Mouse (Mus musculus): Measurements from ENCODE around the gene Sspo. TPM values are rescaled to one million over a fixed set of nuclear protein-coding genes. Genes with fewer than 3 reads are reported as not detected.

Gene Sspo
- total RNA-seq, 4 experiments from 2014 or later: 0.84 to 1.4 (median 0.90) TPM

GRCm38 (mm10) chr6:48539860-48540259, 91.8 kb downstream of the Sspo start:
- DNase-seq (ENCODE audit: low spot score in 2 of 2): no peak

DNA sequence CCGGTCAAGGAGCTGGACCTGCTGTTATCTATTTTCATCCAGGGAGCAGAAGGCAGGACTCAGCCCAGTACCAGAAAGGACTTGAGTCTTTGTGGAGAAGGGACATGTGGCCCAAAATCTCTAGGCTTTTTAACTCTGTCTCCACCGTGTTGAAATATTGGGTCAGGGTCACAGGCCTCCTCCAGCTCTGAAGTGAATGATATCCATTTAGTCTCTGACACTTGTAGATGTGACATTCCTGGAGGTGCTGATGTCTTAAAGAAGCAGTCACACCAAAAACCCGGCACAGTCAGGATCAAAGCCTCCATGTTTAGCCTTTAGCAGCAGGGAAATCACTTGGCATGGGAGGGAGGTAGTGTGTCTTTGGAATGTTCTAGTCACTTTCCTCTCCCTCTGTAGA, 92.7 kb downstream of the Sspo start:
- no peak for DNase-seq (ENCODE audit: low spot score in 2 of 2)

DNA sequence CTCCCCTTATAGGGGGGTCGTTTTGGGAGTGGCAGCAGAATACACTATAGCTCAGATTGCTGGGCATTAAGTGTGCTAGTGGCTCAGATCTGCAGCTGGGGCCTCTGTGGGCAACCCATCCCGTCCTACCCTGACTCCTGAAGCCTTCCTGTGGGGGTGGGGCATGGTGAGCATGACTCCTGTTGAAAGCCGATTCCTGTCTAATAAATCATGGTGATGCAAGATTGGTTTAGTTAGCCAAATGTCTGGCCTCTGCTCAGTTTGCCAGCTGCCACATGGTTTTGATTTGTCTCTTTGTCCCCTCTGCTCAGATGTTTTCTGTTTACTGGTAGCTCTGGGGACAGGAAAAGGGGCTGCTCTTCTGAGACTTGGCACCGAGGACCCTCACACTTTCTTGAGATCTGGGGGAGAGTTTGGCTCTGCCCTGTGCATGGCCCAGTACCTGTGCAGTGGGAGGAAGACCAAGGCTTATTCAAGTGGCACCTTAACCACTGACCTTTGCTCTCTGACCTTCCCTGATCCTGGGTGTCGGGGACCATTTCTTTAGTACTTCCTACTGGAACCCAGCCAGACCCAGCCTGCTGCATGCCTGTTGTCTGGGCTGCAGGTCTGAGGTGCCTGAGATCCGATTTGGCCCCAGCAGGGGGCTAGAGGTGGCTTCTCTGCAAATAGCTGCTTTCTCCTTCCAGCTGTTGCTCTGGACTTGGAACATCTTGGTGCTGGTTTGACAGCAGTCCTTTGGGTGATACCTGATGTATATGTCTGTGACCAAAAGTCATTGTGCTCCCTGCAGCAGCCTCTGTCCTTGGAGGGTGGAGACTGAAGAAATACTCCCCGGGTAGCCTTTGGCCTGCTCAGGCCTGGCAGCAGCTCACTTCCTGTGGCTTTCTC, 93.8 kb downstream of the Sspo start:
- DNase-seq (ENCODE audit: low spot score in 2 of 2): no peak

DNA sequence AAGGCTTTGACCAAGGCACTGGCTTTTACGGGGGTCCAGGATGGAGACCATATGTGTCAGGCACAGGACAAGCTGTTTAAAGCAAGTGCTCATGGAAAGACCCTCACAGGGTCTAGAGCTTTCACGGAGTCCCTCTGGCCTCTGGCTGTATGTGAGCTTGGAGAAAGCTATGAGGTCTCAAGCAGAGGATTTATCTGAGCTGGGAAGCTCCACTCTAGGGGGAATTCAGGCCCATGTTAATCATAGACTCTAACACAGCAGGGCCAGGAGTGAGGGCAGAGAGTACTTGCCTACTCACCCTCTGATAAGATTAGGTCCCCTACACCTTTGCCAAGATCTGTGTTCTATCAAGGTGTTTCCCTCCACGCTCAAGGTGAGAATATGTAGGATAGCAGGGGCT, 94.6 kb downstream of the Sspo start:
- DNase-seq (ENCODE audit: low spot score in 2 of 2): no peak

- DNase-seq (ENCODE audit: low spot score in 2 of 2): no peak
Observed at GRCm38 (mm10) chr6:48545251-48545650, 97.2 kb downstream of the Sspo start.

GRCm38 (mm10) chr6:48546271-48546670, 98.2 kb downstream of the Sspo start:
- no peak for DNase-seq (ENCODE audit: low spot score in 2 of 2)

GRCm38 (mm10) chr6:48546858-48547257, 98.8 kb downstream of the Sspo start:
- DNase-seq (ENCODE audit: low spot score in 2 of 2): no peak

- DNase-seq (ENCODE audit: low spot score in 2 of 2): no peak
Observed at GRCm38 (mm10) chr6:48548314-48548713, 100.3 kb downstream of the Sspo start.

Small RNA genes within 50 kb of the gene (microRNA-seq; reads per million reads assigned to microRNA genes)
- 0 reads per million in 2 experiments for gene Gm24325

Other genes with a start within 250 kb of the Sspo start
- gene Krba1, start 52.6 kb upstream of the Sspo start, total RNA-seq (2022): 10 to 100 TPM; 42.8 to 63.6 (median 53.0) TPM
- gene Zfp467, start 2.4 kb upstream of the Sspo start, total RNA-seq (2022): 10 to 100 TPM; 36.6 to 46.3 (median 38.6) TPM
- gene Atp6v0e2, start 89.4 kb downstream of the Sspo start, total RNA-seq (2022): 100 to 1,000 TPM; 400 to 422 (median 415) TPM
- gene Lrrc61, start 106.6 kb downstream of the Sspo start, total RNA-seq (2022): 10 to 100 TPM; 41.6 to 55.1 (median 46.4) TPM
- 10 to 100 TPM; 16.1 to 17.3 (median 16.9) TPM for gene Rarres2, start 124.6 kb downstream of the Sspo start, total RNA-seq (2022)
- gene Gm45021, start 141.4 kb downstream of the Sspo start, total RNA-seq (2022): not detected
- 10 to 100 TPM; 62.2 to 67.3 (median 64.6) TPM for gene Repin1, start 145.7 kb downstream of the Sspo start, total RNA-seq (2022)
- gene Gm44965, start 145.7 kb downstream of the Sspo start, total RNA-seq (2022): 1 to 10 TPM in 1 of 4 experiments, not detected in 3; 1.6 TPM
- 1 to 10 TPM; 7.7 to 9.5 (median 7.8) TPM for gene Zfp775, start 153.8 kb downstream of the Sspo start, total RNA-seq (2022)
- 10 to 100 TPM; 15.2 to 16.7 (median 16.1) TPM for gene AI854703, start 178.5 kb downstream of the Sspo start, total RNA-seq (2022)
- gene Gimap8, start 199.0 kb downstream of the Sspo start, total RNA-seq (2022): 1 to 10 TPM in 1 of 4 experiments, under 1 TPM in 3; 0.77 to 1.0 (median 0.83) TPM
- gene Gimap9, start 227.9 kb downstream of the Sspo start, total RNA-seq (2022): 1 to 10 TPM in 1 of 4 experiments, under 1 TPM in 3; 0.36 to 1.0 (median 0.45) TPM
- gene Gimap4, start 236.3 kb downstream of the Sspo start, total RNA-seq (2022): under 1 TPM in 3 of 4 experiments, not detected in 1; 0.41 to 0.56 (median 0.55) TPM

All from left cerebral cortex, adult 8-10 months (tissue).